Mouse (Mus musculus) lung, embryonic 14.5 days (tissue): ENCODE measurements around the gene Slc9a3r1. TPM values are rescaled to one million over a fixed set of nuclear protein-coding genes. Genes with fewer than 3 reads are reported as not detected.

Source experiments
- ATAC-seq: fragments of 200-750 bp; cut with Nextera tagmentation; 2 replicates; pipeline ENCODE4 v1.8.0; 2017; ENCODE audit warnings: mild to moderate bottlenecking, moderate TSS enrichment, moderate library complexity; ENCODE audit not compliant: insufficient read depth
- DNase-seq: peaks from one replicate; pipeline ENCODE4 v3.0.0-alpha.2; 2015
- H3K27ac ChIP-seq: fragments of 300-500 bp; sonication (generic); 2 replicates; pipeline ENCODE4 v1.5.1; 2014; ENCODE audit warnings: low read depth, mild to moderate bottlenecking, moderate library complexity
- H3K27me3 ChIP-seq: fragments of 300-500 bp; sonication (generic); 2 replicates; pipeline ENCODE4 v1.6.1; 2014; ENCODE audit warnings: low read length, control low read depth; ENCODE audit not compliant: insufficient read depth
- H3K36me3 ChIP-seq: fragments of 300-500 bp; sonication (generic); 2 replicates; pipeline ENCODE4 v1.6.1; 2014; ENCODE audit warnings: control low read depth; ENCODE audit not compliant: insufficient read depth
- H3K4me1 ChIP-seq: fragments of 300-500 bp; sonication (generic); 2 replicates; pipeline ENCODE4 v1.6.1; 2014; ENCODE audit warnings: antibody characterized with exemption, control low read depth; ENCODE audit not compliant: insufficient read depth
- H3K4me2 ChIP-seq: fragments of 300-500 bp; sonication (generic); 2 replicates; pipeline ENCODE4 v1.6.1; 2014; ENCODE audit warnings: mild to moderate bottlenecking
- H3K4me3 ChIP-seq: fragments of 300-500 bp; sonication (generic); 2 replicates; pipeline ENCODE4 v1.5.1; 2014; ENCODE audit warnings: low read depth, low read length
- H3K9ac ChIP-seq: fragments of 300-500 bp; sonication (generic); 2 replicates; pipeline ENCODE4 v1.6.1; 2014
- H3K9me3 ChIP-seq: fragments of 300-500 bp; sonication (generic); 2 replicates; pipeline ENCODE4 v1.6.1; 2016; ENCODE audit warnings: low read depth, low read length, control low read depth
- CTCF ChIP-seq: IDR thresholded peaks from 2 replicates; pipeline ENCODE4 v1.5.1; 2016; ENCODE audit warnings: antibody characterized with exemption, low read depth
- WGBS: fragments of 180-500 bp; shearing (Covaris S2); extraction: QIAGEN DNeasy Blood & Tissue Kit; methylation state at CpG from one replicate; pipeline ENCODE4 v1.1.7; 2014; 5-methylcytosine and 5-hydroxymethylcytosine counted together
- polyA plus RNA-seq: library from polyadenylated mRNA; unstranded; fragments of >200 nt; fragmentation: Nextera tagmentation; extraction: Ambion mirVana; gene quantifications from 2 replicates; pipeline ENCODE4 v1.2.1, GENCODE M21; 2014

The Slc9a3r1 gene
- polyA plus RNA-seq, 1 experiment from 2014 or later: 52.3 TPM

DNA sequence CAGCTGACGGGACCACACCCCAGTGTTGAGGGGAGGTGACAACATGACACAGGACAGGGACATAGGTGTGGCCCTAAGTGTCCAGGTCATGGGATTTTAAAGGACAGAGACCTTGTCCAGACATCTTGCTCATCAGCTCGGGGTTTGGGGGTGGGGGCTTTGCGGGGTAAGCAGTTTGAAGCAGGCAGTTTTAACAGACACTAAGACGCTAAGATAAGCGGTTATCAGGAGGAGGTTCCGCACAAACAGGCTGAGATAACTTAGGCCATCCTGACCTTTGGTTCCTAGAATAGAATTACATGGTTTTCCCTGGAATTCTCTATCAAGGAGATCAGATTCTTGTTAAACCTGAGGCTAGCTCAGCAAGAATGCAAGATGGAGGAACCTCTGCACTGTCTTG is 31.6 kb downstream of the Slc9a3r1 start:
- Histone ChIP-seq H3K4me3 (no peak overlapping the region), H3K27ac (no peak overlapping the region), H3K9me3 (no peaks in the 10 kb centered on the region), H3K9ac (no peak overlapping the region), H3K4me2 (no peak overlapping the region), H3K27me3 (no peaks in the 10 kb centered on the region), H3K36me3 (peaks cover 6% of the 10 kb centered on the region; the same call in 1 of the 2 replicates), H3K4me1 (no peaks in the 10 kb centered on the region)
- DNase-seq: no peak
- no peak for TF ChIP-seq CTCF
- WGBS: 69% methylated on average over 6 of the region's 6 CpGs
- no peak for ATAC-seq

DNA sequence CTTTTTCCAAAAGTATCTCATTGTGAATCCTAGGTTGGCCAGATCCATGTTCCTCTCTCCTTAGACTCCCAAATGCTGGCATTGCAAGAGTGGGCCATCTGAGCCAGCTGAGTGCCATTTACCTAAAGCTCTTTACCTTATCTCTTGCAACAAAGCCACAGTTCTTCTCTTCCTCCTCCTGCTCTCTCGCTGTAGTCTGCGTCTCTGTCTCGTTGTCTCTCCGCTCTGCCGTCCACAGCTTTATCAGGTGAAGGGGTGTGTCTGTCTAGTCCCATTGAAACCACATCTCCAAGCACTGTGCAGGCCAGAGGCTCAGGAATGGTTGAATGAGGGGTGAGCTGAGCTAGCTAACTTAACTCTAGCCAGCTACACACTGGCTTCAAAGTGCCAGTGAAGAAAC is 32.8 kb downstream of the Slc9a3r1 start:
- ATAC-seq (no peak), DNase-seq (no peak)
- Histone ChIP-seq H3K9ac (no peak overlapping the region), H3K27ac (no peak overlapping the region), H3K36me3 (peaks cover 8% of the 10 kb centered on the region; the same call in 1 of the 2 replicates), H3K27me3 (no peaks in the 10 kb centered on the region), H3K9me3 (no peaks in the 10 kb centered on the region), H3K4me1 (no peaks in the 10 kb centered on the region), H3K4me2 (no peak overlapping the region), H3K4me3 (no peak overlapping the region)
- no peak for TF ChIP-seq CTCF
- WGBS: 60% methylated on average over 5 of the region's 5 CpGs

GRCm38 (mm10) chr11:115197558-115197957 is 34.4 kb downstream of the Slc9a3r1 start:
- ATAC-seq: no peak
- no peak for DNase-seq
- H3K4me2 ChIP-seq: no peak overlapping the region
- no peaks in the 10 kb centered on the region for H3K4me1 ChIP-seq
- H3K36me3 ChIP-seq: peaks cover 12% of the 10 kb centered on the region; the same call in 1 of the 2 replicates
- H3K4me3 ChIP-seq: no peak overlapping the region
- no peak for TF ChIP-seq CTCF
- H3K27ac ChIP-seq: no peak overlapping the region
- no peaks in the 10 kb centered on the region for H3K9me3 ChIP-seq
- no peak overlapping the region for H3K9ac ChIP-seq
- WGBS: 69% methylated on average over 8 of the region's 8 CpGs
- no peaks in the 10 kb centered on the region for H3K27me3 ChIP-seq

DNA sequence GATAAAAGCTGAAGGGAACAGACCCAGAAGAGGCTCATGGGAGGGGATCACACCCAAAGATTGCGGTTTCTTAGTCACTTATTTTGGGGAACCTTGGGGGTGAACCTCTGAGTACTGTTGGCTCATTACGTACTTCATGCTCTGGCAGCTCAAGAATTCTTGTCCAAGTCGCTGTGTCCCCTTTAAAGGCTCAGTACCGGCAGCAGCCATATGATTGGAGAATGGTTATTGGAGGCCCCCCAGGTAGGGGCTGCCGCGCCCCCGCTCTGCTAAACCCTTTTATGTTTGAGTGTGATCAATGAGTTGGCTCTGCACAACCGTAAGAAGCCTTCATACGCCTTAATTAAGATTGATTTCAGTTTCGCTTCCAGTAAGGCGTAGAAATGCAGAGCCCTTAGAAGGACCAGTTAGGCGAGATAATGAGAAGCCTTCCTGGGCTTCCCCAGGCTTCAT is 35.8 kb downstream of the Slc9a3r1 start:
- H3K9ac ChIP-seq: no peak overlapping the region
- 33% methylated on average over 12 of the region's 12 CpGs for WGBS
- TF ChIP-seq CTCF: no peak
- H3K4me1 ChIP-seq: no peaks in the 10 kb centered on the region
- ATAC-seq (no peak), DNase-seq (no peak)
- no peak overlapping the region for H3K4me3 ChIP-seq
- no peaks in the 10 kb centered on the region for H3K9me3 ChIP-seq
- H3K4me2 ChIP-seq: no peak overlapping the region
- 0 out of 2 replicates have a peak, but pooled peaks cover 4% of the 10 kb centered on the region for H3K27me3 ChIP-seq
- peaks cover 16% of the 10 kb centered on the region; the same call in 1 of the 2 replicates for H3K36me3 ChIP-seq
- no peak overlapping the region for H3K27ac ChIP-seq

- no peak for ATAC-seq
- H3K27ac ChIP-seq: no peak overlapping the region
These were observed 37.4 kb downstream of the Slc9a3r1 start for GRCm38 (mm10) chr11:115200520-115200919.

DNA sequence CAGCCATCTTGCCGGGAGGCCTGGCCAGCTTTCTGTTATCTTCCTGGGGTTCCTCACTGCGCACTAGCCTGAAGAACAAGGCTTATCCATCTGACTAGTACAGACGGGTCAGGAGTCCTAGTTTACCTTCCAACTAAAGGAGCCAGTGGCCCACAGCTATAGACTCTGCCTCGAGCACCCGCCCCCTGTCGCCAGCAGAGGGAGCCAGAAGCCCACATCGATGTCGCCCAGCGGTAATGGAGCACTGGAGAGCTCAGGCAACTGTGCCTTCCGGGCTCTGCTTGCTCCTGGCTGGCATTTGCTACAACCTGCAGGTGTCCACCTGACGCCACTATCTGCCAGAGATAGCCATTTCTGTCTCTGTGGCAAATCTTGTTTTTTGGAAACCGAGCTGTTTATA is 39.2 kb downstream of the Slc9a3r1 start:
- Histone ChIP-seq H3K9me3 (no peaks in the 10 kb centered on the region), H3K4me3 (no peak overlapping the region), H3K4me1 (no peaks in the 10 kb centered on the region), H3K27me3 (0 out of 2 replicates have a peak, but pooled peaks cover 7% of the 10 kb centered on the region), H3K9ac (no peak overlapping the region), H3K36me3 (peaks cover 38% of the 10 kb centered on the region; the same call in 1 of the 2 replicates), H3K4me2 (no peak overlapping the region), H3K27ac (no peak overlapping the region)
- WGBS: 14% methylated on average over 12 of the region's 12 CpGs
- peak; percentile 97 for TF ChIP-seq CTCF
- ATAC-seq (peak; percentile 83), DNase-seq (peak; percentile 90)

More at GRCm38 (mm10) chr11:115200520-115200919, 37.4 kb downstream of the Slc9a3r1 start:
- no peaks in the 10 kb centered on the region for H3K4me1 ChIP-seq
- no peak overlapping the region for H3K4me2 ChIP-seq
- no peaks in the 10 kb centered on the region for H3K9me3 ChIP-seq
- WGBS: 85% methylated on average over 4 of the region's 4 CpGs
- H3K4me3 ChIP-seq: no peak overlapping the region
- 0 out of 2 replicates have a peak, but pooled peaks cover 4% of the 10 kb centered on the region for H3K27me3 ChIP-seq
- peaks cover 23% of the 10 kb centered on the region; the same call in 1 of the 2 replicates for H3K36me3 ChIP-seq
- no peak for DNase-seq
- no peak overlapping the region for H3K9ac ChIP-seq
- no peak for TF ChIP-seq CTCF

DNA sequence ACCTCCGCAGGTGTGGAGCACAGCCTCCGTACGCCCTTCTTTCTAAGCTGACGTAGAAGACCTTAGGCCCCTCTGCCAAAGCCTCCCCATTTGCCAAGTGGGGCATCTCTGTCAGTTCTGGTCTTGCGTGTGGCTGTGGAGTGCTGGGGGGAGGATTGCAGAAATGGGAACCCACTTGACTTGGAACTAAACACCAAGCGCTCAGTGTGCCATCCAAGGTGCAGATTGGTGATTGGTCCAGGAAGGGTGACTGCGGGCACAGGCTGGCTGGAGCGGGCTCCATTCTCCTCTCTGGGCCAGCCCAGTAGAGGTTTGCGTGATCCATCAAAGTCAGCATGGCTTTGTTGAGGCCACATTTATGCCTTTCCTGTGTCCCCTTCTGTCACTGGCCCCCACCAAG is 39.6 kb downstream of the Slc9a3r1 start:
- H3K27me3 ChIP-seq: 0 out of 2 replicates have a peak, but pooled peaks cover 7% of the 10 kb centered on the region
- DNase-seq: no peak
- H3K4me3 ChIP-seq: no peak overlapping the region
- H3K36me3 ChIP-seq: peaks cover 34% of the 10 kb centered on the region; the same call in 1 of the 2 replicates
- TF ChIP-seq CTCF: no peak
- no peak overlapping the region for H3K9ac ChIP-seq
- H3K4me2 ChIP-seq: no peak overlapping the region
- 87% methylated on average over 9 of the region's 9 CpGs for WGBS
- no peak overlapping the region for H3K27ac ChIP-seq
- H3K4me1 ChIP-seq: no peaks in the 10 kb centered on the region
- no peak for ATAC-seq
- H3K9me3 ChIP-seq: no peaks in the 10 kb centered on the region
